Mouse (Mus musculus) macrophage (primary cell): ENCODE data around the gene Gm10181. TPM values are rescaled to one million over a fixed set of nuclear protein-coding genes. Genes with fewer than 3 reads are reported as not detected.
"Not testable (repeated sequence)": the region's sequence is repeated elsewhere in the genome, so short reads cannot be mapped to it uniquely, and the experiment has no call there.

ENCODE experiments used
- H3K27ac ChIP-seq: fragments of 350-480 bp; formaldehyde crosslinking; 2 replicates; pipeline ENCODE4 v1.9.0; 2021
- H3K36me3 ChIP-seq: fragments of 350-480 bp; formaldehyde crosslinking; 2 replicates; pipeline ENCODE4 v1.9.0; 2021; ENCODE audit errors: inconsistent target
- H3K4me3 ChIP-seq: fragments of 350-480 bp; formaldehyde crosslinking; 2 replicates; pipeline ENCODE4 v1.9.0; 2021; ENCODE audit errors: inconsistent target
- H3K79me2 ChIP-seq: fragments of 350-480 bp; formaldehyde crosslinking; 2 replicates; pipeline ENCODE4 v1.9.0; 2021; ENCODE audit errors: inconsistent target
- WGBS: methylation state at CpG from one replicate; pipeline ENCODE4 v1.1.7; 2026; ENCODE audit warnings: inconsistent platforms; ENCODE audit not compliant: missing documents; 5-methylcytosine and 5-hydroxymethylcytosine counted together
- polyA plus RNA-seq: library from polyadenylated mRNA; stranded (reverse); fragments of 250-400 nt; gene quantifications from 3 replicates; pipeline ENCODE4 v1.2.4, GENCODE M21; 2018; ENCODE audit warnings: inconsistent platforms

Gene Gm10181
- polyA plus RNA-seq, 1 experiment from 2014 or later: not detected

GRCm38 (mm10) chr9:25123590-25123989 lies 34.4 kb downstream of the Gm10181 start:
- peaks cover 23% of the 10 kb centered on the region for H3K36me3 ChIP-seq
- H3K27ac ChIP-seq, H3K4me3 ChIP-seq, H3K79me2 ChIP-seq: not testable (repeated sequence)
- WGBS: no CpG with 5 or more reads among the region's 1 CpGs

GRCm38 (mm10) chr9:25124048-25124447 lies 34.8 kb downstream of the Gm10181 start:
- 0 out of 2 replicates have a peak overlapping the region, but pooled peaks have one; percentile 19 for H3K27ac ChIP-seq
- H3K79me2 ChIP-seq: no peaks in the 10 kb centered on the region; the same call in 1 of the 2 replicates
- H3K36me3 ChIP-seq: peaks cover 23% of the 10 kb centered on the region
- no peak overlapping the region for H3K4me3 ChIP-seq
- 17% methylated on average over 2 of the region's 2 CpGs for WGBS

GRCm38 (mm10) chr9:25132253-25132652 lies 43.0 kb downstream of the Gm10181 start:
- H3K36me3 ChIP-seq: peaks cover 8% of the 10 kb centered on the region; the same call in 1 of the 2 replicates

GRCm38 (mm10) chr9:25132920-25133319 lies 43.7 kb downstream of the Gm10181 start:
- Histone ChIP-seq H3K79me2 (peaks cover 66% of the 10 kb centered on the region), H3K27ac (no peak overlapping the region), H3K4me3 (no peak overlapping the region), H3K36me3 (peaks cover 8% of the 10 kb centered on the region; the same call in 1 of the 2 replicates)
- whole genome bisulfite sequencing: 90% methylated on average over 4 of the region's 4 CpGs

More at GRCm38 (mm10) chr9:25132253-25132652, 43.0 kb downstream of the Gm10181 start:
- H3K27ac ChIP-seq: no peak overlapping the region
- no peak overlapping the region for H3K4me3 ChIP-seq
- peaks cover 59% of the 10 kb centered on the region for H3K79me2 ChIP-seq

- H3K79me2 ChIP-seq: peaks cover 100% of the 10 kb centered on the region
- H3K27ac ChIP-seq: no peak overlapping the region
- no peak overlapping the region for H3K4me3 ChIP-seq
- 100% methylated on average over 1 of the region's 1 CpGs for WGBS
- no peaks in the 10 kb centered on the region for H3K36me3 ChIP-seq
Measured at GRCm38 (mm10) chr9:25138900-25139299, 49.7 kb downstream of the Gm10181 start.

Other genes starting within 250 kb of the Gm10181 start
- 37.7 to 47.0 TPM (median 39.2 TPM) in 3 replicates for gene Herpud2, start 62.4 kb downstream of the Gm10181 start, polyA plus RNA-seq
- gene Sept7, start 163.0 kb downstream of the Gm10181 start, polyA plus RNA-seq: 119 to 225 TPM (median 205 TPM) in 3 replicates